8 mouse cellular contexts compared by ENCODE assay signal in the genomic region with DNA sequence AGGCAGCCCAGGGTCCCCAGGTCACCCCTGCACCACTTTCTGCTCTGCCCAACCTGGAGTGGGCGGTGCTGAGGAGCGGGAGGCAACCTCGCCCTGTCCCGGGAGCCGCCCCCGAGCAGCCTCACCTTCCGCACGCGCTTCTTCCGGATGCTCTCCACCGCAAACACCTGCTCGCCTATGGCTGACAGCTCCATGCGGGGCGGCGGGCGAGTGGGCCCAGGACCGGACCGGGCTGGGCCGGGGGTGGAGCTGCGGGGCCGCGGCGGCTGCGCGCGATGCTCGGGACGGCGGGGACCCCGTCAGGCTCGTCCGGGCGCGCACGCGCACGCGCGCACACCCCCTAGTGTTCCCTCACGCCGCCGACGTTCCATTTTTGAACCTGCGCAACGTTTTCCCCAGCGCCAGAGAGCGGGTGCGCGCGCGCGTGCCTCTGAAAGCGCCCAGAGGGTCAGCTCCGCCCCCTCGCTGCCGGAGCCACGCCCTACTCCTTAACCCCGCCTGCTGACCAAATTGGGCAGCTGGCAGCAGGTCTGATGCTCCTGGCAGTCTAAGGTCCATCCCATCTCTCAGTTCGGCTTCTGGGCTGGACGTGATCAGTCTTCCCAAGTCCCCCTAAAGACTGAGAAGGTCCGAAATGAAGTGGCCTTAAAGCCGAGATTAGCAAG. TPM values are rescaled to one million over a fixed set of nuclear protein-coding genes. Genes with fewer than 3 reads are reported as not detected.
DNase-seq lines count a peak whose midpoint lies in the region; ATAC-seq lines count a peak whose summit lies in the region.

No protein-coding gene starts in this region.

- DNase-seq in Muller cell, postnatal 12 days (ENCODE audit: inconsistent ontology term), result peak; percentile 93
- DNase-seq in cerebellum, postnatal 10 days, result peak; percentile 92 to 94
- DNase-seq in frontal cortex, postnatal 10 days (ENCODE audit: low spot score in 2 of 2), result peak; percentile 61 to 81
- DNase-seq in layer of hippocampus, postnatal 25 days (ENCODE audit: extremely low spot score in 1 of 2, low spot score in 1 of 2), result peak; percentile 81 to 83
- peak; percentile 94 for DNase-seq in lung, postnatal 14 days
- peak; percentile 90 for DNase-seq in ovary, postnatal 36 days (ENCODE audit: low spot score)
- DNase-seq in thymus, postnatal 14 days, result peak; percentile 95

- peak overlapping the region; percentile 64 for H3K4me3 ChIP-seq in hindbrain, embryonic 13.5 days

- WGBS in hindbrain, embryonic 13.5 days, result under 1% methylated on average over 46 of the region's 62 CpGs

- H3K9ac ChIP-seq in hindbrain, embryonic 13.5 days, result peak overlapping the region; percentile 79

- H3K27ac ChIP-seq in hindbrain, embryonic 13.5 days, result peak overlapping the region; percentile 48; the same call in 1 of the 2 replicates

- peaks cover 43% of the 10 kb centered on the region for H3K27me3 ChIP-seq in hindbrain, embryonic 13.5 days

- no peaks in the 10 kb centered on the region for H3K9me3 ChIP-seq in hindbrain, embryonic 13.5 days

- peaks cover 44% of the 10 kb centered on the region for H3K4me1 ChIP-seq in hindbrain, embryonic 13.5 days (replicated peaks)

- peak overlapping the region; percentile 77 for H3K4me2 ChIP-seq in hindbrain, embryonic 13.5 days

- peak; percentile 53 for ATAC-seq in hindbrain, embryonic 13.5 days (ENCODE audit: low FRiP score)

- H3K36me3 ChIP-seq in hindbrain, embryonic 13.5 days, result no peaks in the 10 kb centered on the region

RNA-seq across cellular contexts. Expression of a gene that starts 38.5 kb away (rescaled TPM):
- polyA plus RNA-seq in hindbrain, embryonic 13.5 days (2015; fragmentation: Nextera tagmentation; extraction: Ambion mirVana), result 3.6 and 3.7 TPM in 2 replicates
- 10 to 100 TPM; 32.1 to 35.7 TPM for total RNA-seq in layer of hippocampus, postnatal 25 days (2021)

RNA-seq across cellular contexts. Expression of a gene that starts 41.0 kb away (rescaled TPM):
- 4.5 and 4.7 TPM in 2 replicates for polyA plus RNA-seq in hindbrain, embryonic 13.5 days (2015; fragmentation: Nextera tagmentation; extraction: Ambion mirVana)
- total RNA-seq in layer of hippocampus, postnatal 25 days (2021), result 1 to 10 TPM; 3.7 to 5.0 TPM

Comparison
In these comparisons a context has a peak if more than half of its experiments do, and no peak if none do; other contexts are left out.
1. Peak in every context shown above with its lines: DNase-seq, ATAC-seq, H3K4me3 ChIP-seq and H3K27ac ChIP-seq.